Mouse (Mus musculus) embryo, embryonic 10.5 days (tissue): ENCODE data around the gene Glul.
A peak's percentile ranks its signal among the peaks of the same experiment; 100 is the strongest.
"Not testable (repeated sequence)": the region's sequence is repeated elsewhere in the genome, so short reads cannot be mapped to it uniquely, and the experiment has no call there.

Source experiments
- DNase-seq: peaks from one replicate; pipeline ENCODE4 v3.0.0-alpha.2; 2015; ENCODE audit warnings: low spot score

Glul gene

GRCm38 (mm10) chr1:153899731-153900380, at the start of gene Glul, which contains the start of gene Teddm2:
TSS of gene Glul (plus strand) at chr1:153899944.
TSS of gene Teddm2 (minus strand) at chr1:153900228.
- DNase-seq, result peak; percentile 98

GRCm38 (mm10) chr1:153852696-153853095, 47.0 kb upstream of the Glul start:
- DNase-seq, result not testable (repeated sequence)

- no peak for DNase-seq
Observed at GRCm38 (mm10) chr1:153855946-153856345, 43.8 kb upstream of the Glul start.

GRCm38 (mm10) chr1:153874045-153874444, 25.7 kb upstream of the Glul start, which contains the start of gene Teddm1b:
TSS of gene Teddm1b (plus strand) at chr1:153874345.
- no peak for DNase-seq

- not testable (repeated sequence) for DNase-seq
Observed at GRCm38 (mm10) chr1:153880391-153880790, 19.4 kb upstream of the Glul start.

GRCm38 (mm10) chr1:153886024-153886633, 13.6 kb upstream of the Glul start:
- DNase-seq, result no peak

GRCm38 (mm10) chr1:153890121-153890520, 9.6 kb upstream of the Glul start:
- DNase-seq, result no peak

GRCm38 (mm10) chr1:153891442-153891841, 8.3 kb upstream of the Glul start, which contains the start of gene Teddm1a:
TSS of gene Teddm1a (plus strand) at chr1:153891742.
- no peak for DNase-seq

GRCm38 (mm10) chr1:153893746-153894145, 6.0 kb upstream of the Glul start:
- no peak for DNase-seq

- DNase-seq, result no peak
Observed at GRCm38 (mm10) chr1:153894201-153894893, 5.4 kb upstream of the Glul start.

- DNase-seq, result peak; percentile 89
Observed at GRCm38 (mm10) chr1:153894979-153895378, 4.8 kb upstream of the Glul start.

- no peak for DNase-seq
Observed at GRCm38 (mm10) chr1:153897196-153897595, 2.5 kb upstream of the Glul start.

GRCm38 (mm10) chr1:153898989-153899730, 584 bp upstream of the Glul start:
- no peak for DNase-seq

- DNase-seq, result no peak
Observed at GRCm38 (mm10) chr1:153900381-153900780, 637 bp downstream of the Glul start.

- DNase-seq, result peak; percentile 66
Observed at GRCm38 (mm10) chr1:153900860-153901730, 1.4 kb downstream of the Glul start.

GRCm38 (mm10) chr1:153903006-153903405, 3.3 kb downstream of the Glul start:
- DNase-seq, result peak; percentile 61

GRCm38 (mm10) chr1:153904236-153904635, 4.5 kb downstream of the Glul start:
- no peak for DNase-seq

GRCm38 (mm10) chr1:153905884-153906283, 6.1 kb downstream of the Glul start:
- DNase-seq, result no peak

GRCm38 (mm10) chr1:153908208-153908607, 8.5 kb downstream of the Glul start:
- DNase-seq, result no peak

- no peak for DNase-seq
Observed at GRCm38 (mm10) chr1:153908741-153909140, 9.0 kb downstream of the Glul start.
